Mouse (Mus musculus): Measurements from ENCODE around the gene Synm. TPM values are rescaled to one million over a fixed set of nuclear protein-coding genes. Genes with fewer than 3 reads are reported as not detected.

Synm gene
- total RNA-seq, 4 experiments from 2014 or later = 10.1 to 18.0 (median 12.0) TPM

GRCm38 (mm10) chr7:67747731-67748305 lies 11.7 kb downstream of the Synm start:
- DNase-seq = no peak

DNA sequence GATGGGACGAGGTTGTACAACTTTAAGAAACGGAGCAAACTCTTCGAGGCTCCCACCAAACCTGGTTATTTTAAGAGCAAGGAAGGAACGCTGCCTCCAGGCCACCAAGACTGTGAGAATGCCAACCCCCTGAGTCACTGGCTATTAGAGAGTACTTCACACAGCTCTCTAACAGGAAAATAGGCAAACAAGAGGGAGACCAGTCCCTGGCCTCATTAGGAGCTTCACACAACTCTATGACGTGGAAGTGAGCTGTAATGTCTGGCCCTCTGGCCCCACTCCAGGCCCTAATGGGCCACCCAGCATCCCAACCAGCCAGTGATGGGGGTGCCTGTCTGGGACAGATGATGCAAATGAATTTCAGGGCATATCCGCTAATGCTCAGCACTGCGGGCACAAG lies 17.8 kb downstream of the Synm start:
- no peak for DNase-seq

- no peak for DNase-seq
Measured at GRCm38 (mm10) chr7:67740796-67741195, 18.7 kb downstream of the Synm start.

GRCm38 (mm10) chr7:67740382-67740781 lies 19.2 kb downstream of the Synm start:
- no peak for DNase-seq

GRCm38 (mm10) chr7:67732276-67732675 lies 27.3 kb downstream of the Synm start:
- no peak for DNase-seq

GRCm38 (mm10) chr7:67730431-67731110 lies 29.0 kb downstream of the Synm start:
- no peak for DNase-seq

DNA sequence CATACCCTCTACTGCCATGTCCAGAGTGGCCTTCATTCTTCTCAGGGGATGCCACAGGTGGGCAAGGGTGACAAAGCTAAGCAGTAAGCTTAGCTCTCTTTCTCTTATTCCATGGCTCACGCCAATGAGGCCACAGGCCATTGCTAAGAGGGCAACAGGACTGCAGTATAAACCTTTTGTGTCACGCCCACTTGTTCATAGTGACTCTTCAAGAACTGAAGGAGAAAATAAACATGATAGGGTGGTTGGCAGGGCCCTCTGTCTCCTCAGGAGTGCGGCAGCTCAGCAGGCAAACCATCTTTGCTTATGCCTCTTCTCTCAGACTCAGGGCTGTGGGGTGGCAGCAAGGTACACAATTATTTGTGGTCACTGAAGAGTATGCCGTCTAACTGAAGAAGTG lies 30.7 kb downstream of the Synm start:
- no peak for DNase-seq

GRCm38 (mm10) chr7:67728203-67728602 lies 31.3 kb downstream of the Synm start:
- DNase-seq = no peak

- no peak for DNase-seq
Measured at GRCm38 (mm10) chr7:67725016-67725415, 34.5 kb downstream of the Synm start.

DNA sequence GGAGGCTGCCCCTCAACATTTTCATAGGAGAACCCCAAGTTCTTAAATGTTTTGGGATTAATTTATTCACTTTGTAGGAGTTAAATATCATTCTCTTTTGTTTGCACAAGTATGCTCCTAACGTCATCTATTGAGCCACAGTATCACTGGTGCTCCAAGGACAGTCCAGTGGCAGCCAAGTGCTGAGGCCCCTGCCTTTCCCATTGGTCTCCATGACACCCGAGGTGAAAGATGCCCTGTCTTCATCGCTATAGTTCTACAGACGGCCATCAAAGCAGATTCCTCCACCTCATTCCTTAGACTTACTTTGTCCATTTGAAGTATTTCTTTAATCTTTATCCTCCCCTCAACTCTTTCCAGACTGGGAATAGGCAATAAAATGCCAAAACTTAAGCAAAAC lies 35.0 kb downstream of the Synm start:
- DNase-seq = no peak

DNA sequence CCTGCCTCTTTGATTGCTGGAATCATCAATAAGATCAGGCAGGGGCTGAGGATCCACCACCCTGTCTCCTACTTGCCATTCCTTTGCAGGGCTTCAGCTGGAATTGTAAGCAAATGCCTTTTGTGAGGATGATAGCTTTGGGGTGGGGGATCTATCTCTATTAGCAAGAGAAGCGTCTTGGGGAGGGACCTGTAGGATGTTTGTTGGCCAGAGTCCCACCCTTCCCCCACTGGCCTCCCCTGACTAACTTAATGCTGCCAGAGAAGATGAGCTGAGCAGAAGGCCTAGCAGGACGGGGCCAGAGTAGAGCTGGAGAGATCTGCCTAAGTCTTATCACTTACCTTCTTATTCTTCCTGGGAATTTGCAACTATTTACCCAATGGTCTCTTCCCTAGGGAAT lies 37.4 kb downstream of the Synm start:
- no peak for DNase-seq

DNA sequence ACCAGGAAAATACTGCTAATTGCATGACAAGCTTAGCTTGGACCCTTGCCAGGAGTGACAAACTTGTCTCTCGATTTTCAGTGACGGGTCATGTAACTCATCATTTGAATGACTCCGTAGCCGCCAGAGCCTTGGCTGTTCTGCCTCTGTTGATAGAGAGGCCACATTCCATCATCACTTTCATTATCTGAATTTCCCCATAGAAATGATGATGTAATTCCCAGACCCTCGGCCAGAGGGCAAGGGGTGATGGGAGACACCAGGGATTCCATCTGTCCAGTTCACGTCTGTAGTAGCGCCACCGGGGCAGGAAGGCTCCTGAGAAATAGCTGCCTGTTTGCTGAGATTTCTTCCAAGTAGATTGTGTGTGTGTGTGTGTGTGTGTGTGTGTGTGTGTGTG lies 40.7 kb downstream of the Synm start:
- no peak for DNase-seq

GRCm38 (mm10) chr7:67717520-67717919 lies 42.0 kb downstream of the Synm start:
- DNase-seq = peak; percentile 56

- DNase-seq = no peak
Measured at GRCm38 (mm10) chr7:67716925-67717324, 42.6 kb downstream of the Synm start.

DNA sequence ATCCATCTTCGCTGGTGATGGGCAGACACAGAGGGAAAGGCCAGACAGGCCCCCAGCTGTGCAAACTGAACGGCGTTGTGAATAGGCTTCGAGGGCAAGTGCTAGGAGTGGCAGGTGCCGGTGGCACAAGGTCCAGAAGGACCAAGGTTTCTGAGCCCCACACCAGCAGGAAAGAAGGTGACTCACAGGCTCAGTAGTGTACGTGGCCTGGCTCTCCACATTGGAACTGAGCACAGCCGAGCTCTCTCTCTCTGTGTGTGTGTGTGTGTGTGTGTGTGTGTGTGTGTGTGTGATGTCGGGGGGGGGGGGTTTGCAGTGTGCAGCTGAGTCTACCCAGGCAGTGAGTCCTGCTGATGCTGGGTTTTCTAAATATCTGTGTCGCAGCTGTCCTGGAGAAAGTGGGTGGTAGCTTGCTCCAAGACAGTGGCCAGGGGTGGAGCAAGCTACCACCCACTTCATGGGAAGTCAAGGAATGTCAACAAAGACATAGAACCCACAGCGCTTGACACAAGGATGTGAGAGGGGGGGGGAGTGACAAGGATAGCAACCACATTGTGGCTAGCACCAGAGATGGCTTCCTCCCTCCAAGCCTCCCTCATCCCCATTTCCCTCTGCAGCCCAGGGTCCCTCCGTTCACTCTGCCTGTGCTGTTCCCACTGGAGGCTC lies 43.2 kb downstream of the Synm start:
- DNase-seq = no peak

DNA sequence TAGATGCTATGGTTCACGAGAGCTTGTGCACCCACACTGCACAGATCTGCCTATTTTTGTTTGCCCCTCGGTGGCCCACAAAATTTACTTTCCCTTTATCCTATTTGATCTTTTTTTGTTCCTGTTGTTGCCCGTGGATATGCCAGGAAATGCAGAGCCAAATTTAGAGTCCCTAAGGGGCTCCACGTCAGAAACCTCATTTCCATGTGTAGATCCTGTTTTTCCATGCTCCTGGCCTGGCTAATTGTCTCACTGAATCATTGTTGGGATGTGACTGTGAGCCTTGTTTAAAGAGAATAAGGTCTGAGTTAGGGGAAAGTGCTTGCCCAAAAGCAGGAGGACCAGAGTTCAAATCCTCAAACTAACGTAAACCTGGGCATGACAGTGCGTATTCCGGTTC lies 44.4 kb downstream of the Synm start:
- no peak for DNase-seq

- DNase-seq = no peak
Measured at GRCm38 (mm10) chr7:67713820-67714510, 45.6 kb downstream of the Synm start.

DNA sequence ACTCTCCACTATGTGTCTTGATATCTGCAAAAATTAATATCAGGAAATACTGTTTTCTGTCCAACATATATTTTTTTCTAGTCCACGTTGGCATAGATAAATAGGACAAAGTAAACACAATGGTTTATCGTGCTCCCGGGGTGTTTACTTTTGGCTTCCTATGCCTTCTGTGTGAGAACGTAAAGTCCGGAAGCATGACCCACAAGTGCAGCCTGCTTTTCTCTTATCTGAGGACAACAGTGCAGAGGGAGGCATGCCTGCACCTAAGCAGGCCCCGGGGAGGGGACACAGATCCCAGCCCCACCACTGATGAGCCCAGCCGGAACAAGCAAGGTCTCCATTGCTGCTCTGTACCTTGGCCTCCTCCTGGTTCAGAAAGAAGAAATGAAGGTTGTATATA lies 49.3 kb downstream of the Synm start:
- no peak for DNase-seq

- DNase-seq = no peak
Measured at GRCm38 (mm10) chr7:67708160-67708559, 51.4 kb downstream of the Synm start.

- no peak for DNase-seq
Measured at GRCm38 (mm10) chr7:67701252-67701914, 58.2 kb downstream of the Synm start.

DNA sequence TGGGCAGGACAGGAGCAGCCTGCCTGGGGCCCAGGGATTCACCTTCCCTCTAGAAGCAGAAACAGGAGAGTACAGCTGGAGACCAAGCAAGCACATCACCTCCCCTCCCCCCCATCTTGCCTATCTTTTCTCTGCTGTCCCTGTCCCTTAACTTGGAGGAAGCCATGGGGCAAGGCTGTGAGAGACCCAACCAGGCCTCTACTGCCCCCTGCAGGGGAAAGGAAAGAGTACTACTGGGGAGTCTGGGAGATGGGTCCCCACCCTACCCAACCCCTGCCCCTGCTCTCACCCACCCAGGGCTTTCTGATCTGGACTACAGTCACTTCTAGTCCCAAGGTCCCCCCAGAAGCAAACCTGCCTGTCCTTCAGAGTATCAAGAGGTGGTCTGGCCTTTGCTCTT lies 58.7 kb downstream of the Synm start:
- no peak for DNase-seq

GRCm38 (mm10) chr7:67699301-67699700 lies 60.2 kb downstream of the Synm start:
- no peak for DNase-seq

Measured in adrenal gland, adult 8-10 months (tissue).